Mouse (Mus musculus) c-Kit-positive CD71-positive TER-119-positive erythroid progenitor cells, embryonic 14.5 days (primary cell): ENCODE measurements around the gene Milr1.
"Not testable (repeated sequence)": the region's sequence is repeated elsewhere in the genome, so short reads cannot be mapped to it uniquely, and the experiment has no call there.

Experiments used
- DNase-seq: peaks from one replicate; pipeline ENCODE4 v3.0.0-alpha.2; 2013; ENCODE audit warnings: low spot score

Milr1 gene

DNA sequence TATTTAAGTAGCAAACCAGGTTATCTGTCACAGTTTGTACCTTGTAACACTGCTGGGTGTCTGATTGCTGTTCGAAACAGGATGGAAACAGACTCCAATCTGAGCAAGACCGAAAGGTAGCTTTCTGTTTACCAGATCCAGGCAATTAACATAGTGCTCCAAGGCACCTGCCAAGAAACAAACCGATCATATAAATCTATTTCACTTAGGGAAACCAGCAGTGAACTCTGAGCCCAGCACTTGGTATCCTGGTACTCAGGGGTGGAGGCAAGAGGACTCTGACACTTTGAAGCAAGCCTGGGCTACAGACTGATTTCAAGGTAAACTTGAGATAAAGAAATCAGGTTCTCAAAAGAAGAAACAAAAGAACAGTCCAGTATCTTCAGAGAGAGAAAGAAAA, 26.4 kb downstream of the Milr1 start:
- no peak for DNase-seq

DNA sequence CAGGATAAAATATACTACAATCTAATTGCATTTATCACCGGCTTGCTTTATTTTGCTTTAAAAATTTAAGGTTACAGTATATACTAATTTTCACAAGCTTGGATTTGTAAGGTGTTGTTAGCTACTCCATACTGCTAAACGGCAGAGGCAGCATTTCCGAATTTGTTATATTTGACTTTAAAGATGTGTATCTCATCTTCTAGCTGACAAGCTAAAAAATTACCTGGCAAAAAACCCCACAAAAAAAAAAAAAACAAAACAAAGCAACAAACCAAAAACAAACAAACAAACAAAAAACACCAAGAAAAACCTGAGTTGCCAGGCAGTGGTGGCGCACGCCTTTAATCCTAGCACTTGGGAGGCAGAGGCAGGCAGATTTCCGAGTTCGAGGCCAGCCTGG, 27.1 kb downstream of the Milr1 start:
- DNase-seq = no peak

DNA sequence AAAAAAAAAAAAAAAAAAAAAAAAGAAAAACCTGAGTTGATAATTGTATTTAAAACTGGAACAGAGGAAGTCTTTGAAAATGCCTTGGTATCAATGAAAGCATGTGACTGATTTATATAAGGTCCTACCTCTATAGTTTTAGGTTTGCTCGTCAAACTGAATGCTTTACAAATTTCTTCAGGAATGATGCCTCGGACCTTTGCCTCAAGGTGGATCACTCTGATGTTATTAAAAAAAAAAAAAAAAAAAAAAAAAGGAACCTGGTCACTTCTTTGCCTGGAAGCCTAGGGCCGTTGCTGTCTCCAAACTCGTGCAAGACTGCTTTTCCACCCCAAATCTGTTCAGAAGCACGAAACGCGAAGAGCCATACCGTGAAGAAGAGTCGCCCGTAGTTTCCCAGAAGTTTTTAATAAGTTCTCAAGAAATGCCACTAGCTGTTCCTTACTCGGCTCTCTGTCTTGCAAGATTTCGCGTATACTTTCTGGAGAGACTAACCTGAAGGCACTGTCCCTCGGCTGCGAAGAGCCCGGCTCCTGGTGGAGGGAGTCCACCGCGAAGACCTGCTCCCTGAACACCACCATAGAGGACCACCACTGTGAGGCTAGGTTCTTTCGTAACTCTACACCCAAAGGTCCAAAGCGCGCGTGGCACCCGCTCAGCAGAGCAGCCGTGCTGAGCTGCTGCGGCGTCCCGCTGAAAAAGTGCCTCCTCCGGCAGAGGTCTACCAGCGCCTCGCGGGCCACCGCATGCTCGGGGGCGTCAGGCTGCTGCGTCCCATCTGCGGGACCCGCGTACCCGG, 27.8 kb downstream of the Milr1 start:
- peak; percentile 52 for DNase-seq

DNA sequence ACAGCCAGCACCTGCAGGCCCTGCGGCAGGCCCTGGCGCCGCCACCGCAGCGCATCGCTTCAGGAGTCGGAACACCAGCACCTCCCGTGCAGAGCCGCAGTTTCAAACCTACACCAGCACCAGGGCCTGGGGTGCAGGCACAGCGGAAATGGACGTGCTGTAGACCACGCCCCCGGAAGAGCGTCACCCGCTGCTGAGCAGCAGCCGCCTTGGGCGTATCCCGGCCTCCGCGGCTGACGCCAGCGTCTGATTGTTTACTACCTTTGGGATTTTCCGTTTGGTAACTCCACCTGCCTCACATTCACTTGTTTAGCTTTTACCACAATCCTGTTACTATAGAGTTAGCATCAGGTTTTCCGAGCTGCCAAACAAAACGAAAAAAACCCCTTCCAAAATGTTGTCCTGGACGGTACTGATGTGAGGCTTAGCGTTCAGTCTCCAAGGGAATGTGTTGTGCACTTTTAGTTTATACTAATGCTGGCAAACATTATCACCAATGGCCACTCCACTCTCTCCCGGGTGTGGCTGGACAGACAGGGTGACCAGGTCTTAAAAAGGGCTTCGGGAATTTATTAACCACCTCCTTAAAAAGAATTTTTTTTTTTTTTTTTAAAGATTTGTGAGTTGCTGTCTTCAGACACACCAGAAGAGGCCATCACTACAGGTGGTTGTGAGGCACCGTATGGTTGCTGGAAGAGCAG, 28.5 kb downstream of the Milr1 start, which contains the start of gene Polg2:
Polg2 (minus strand) TSS at position 150 of the 701 bp plus-strand sequence.
- peak; percentile 90 for DNase-seq

DNA sequence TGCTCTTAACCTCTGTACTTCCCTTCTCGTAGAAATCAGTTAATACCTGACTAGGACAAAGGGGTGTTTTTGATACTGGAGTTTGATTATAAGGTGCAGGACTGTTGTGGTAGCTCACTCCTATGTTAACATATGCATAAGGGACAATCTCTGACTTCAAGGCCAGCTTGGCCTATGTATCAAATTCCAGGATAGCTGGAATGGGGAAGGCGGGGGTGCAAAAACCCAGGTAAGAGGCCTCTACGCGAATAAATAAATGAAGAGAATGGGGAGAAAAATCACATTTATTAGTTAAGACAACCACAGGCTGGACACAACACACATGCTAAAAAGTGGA, 29.0 kb downstream of the Milr1 start:
- DNase-seq = no peak

DNA sequence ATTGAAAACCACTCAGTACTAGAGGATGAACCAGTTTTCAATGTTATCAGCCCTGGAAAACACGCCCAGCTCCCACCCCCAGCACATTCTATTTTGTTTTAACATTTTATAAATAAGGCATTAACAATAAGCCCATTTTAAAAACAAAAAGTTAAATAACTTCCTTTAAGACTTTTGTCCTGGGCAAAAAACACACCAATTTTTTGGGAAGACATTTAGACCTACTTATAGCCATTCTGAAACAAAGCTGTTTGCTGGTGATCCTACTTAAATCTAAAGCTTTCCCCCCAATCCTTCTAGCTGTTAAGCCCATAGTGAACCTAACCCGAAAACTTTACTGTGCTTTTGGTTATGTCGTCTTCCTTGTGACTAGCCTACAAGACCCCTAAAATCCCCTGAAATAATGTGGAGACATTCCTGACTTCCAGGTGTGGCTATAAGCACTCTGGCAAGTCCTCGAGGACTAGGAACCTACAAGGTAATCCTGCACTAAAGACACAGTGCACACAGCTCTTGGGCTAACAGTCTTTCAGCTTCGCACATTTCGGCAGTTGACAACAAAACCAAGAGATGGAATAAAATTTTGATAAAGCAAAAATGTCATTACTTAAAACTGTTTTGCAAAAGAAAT, 29.7 kb downstream of the Milr1 start:
- no peak for DNase-seq

- not testable (repeated sequence) for DNase-seq
Measured at GRCm38 (mm10) chr11:106782271-106782670, 31.2 kb downstream of the Milr1 start.

DNA sequence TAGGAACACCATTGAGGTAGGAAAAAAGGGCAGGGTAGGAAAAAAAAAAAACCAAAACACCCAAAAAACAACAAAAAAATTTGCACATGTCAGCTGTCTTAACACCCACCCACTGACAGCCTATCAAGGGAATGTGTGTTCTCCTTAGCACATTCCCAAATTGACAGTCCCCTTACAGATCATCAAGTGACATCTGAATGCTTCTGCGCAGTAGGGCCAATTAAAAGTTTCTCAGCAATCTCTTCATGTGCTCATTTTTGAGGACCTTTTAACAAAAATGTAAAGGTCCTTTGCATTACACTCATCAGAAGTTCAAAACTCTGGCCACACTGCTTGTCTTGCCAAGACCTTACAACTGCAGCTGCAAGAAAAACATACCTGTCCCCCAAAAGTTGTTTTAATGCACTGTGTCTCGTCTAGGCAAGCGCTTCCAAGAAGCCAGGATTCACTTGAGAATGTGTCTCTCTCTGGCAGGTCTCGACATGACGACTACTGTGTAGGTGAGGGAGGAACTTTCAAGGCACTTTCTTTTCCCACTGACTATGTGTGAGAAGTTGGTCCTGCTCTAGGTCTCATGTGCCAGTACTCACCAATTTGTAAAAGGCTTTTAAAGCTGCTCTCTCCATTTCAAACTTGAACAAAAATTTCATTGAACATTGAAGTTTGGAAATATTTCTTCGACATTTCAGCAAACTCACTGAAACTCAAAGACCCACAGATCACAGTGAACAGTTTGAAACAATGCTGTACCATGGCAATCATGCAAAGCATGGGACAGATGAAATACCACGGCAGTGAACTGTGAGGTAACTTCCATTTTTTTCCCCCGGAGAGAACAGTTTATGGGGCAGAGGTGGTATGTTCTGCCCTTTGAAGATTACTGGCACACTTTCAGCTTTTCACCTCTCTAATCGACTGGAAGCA, 32.1 kb downstream of the Milr1 start:
- DNase-seq = no peak

DNA sequence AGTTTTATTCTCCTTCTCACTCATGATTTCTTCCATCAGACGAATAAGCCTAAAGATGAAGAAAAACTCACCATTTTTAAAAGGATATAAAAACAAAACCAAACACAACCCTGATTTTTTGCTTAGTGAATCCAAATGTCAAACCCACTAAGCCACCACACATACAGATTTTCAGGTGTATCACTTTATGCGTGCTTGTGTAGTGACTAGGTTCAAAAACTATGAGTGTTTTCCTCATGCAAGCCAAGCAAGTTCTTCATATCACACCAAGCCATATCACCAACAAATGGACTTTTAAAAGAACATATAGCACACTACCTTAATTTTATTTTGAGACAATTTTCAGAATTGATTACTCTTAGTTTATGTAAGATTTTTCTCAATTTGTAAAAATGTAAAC, 33.5 kb downstream of the Milr1 start:
- DNase-seq = no peak

DNA sequence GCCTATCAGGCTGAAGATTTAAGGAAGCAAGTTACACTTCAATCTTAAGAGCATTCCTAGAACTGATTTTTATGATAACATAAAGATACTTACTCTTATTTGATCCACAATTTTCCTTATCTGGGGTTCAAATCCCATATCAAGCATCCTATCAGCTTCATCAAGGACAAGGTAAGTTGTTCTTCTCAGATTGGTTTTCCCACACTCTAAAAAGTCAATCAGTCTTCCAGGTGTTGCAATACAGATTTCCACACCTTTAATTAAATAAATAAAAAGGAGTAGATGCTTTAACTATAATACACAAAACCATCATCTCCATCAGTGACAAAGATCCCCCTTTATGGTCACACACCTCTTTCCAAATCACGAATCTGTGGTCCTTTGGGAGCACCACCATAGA, 34.0 kb downstream of the Milr1 start:
- DNase-seq = no peak

- peak; percentile 82 for DNase-seq
Measured at GRCm38 (mm10) chr11:106787131-106788025, 36.4 kb downstream of the Milr1 start.

GRCm38 (mm10) chr11:106788026-106788774, 37.2 kb downstream of the Milr1 start:
- peak; percentile 96 for DNase-seq

DNA sequence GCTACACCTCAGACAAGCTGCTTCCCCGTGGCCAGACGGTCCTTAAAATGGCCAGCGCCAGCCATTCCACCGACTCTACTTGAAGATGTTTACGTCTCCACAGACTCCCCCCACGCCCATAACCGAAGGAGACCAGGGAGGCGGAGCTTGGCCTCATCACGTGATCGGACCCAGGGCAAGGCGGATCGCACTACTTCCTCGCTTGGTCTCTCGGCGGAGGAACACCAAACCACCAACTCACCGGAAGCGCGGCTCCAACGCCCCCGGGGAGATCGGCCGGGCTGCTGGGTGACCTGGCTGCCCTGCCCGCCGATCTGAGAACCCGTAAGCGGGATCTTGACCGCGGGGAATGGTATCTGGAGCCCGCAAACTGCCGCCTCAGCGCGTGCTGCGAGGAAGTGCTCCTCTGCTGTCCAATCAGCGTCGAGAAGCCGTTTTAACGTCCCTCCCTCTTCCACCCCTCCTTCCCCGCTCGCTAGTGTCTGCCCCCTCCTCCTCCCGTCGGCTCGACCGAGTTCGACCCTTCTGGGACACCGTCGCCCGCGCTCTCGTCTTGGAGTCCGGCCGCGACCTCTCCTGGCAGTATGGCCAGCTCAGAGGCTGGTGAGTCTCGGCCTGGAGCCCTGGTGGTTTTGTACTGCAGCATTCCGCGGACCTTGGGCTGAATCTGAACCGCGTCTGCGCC, 37.9 kb downstream of the Milr1 start, which contains the start of the genes Ddx5 and Cep95:
Ddx5 (minus strand) TSS at position 411 of the 685 bp plus-strand sequence.
Cep95 (plus strand) TSS at position 478 of the 685 bp plus-strand sequence.
- peak; percentile 97 for DNase-seq

DNA sequence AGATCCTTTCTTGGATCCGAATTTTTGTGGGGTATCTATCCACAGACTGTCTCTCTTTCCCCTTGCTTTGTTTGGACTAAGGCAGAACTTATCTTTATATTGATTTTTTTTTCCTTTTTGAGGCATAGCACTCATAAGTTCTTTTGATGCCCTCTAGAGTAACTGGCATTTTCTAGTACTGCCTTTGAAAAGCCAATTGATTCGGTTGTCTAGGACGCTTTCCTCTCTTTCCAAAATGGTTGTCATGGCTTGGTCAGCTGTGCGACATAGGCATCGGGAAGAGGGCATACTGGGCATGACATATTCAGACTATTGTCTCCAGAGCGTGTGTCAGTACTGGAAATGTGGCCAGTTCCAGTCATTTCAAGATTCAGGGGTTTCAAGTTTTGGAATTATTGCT, 38.6 kb downstream of the Milr1 start:
- DNase-seq = peak; percentile 37

- DNase-seq = no peak
Measured at GRCm38 (mm10) chr11:106793846-106794245, 42.8 kb downstream of the Milr1 start.

- no peak for DNase-seq
Measured at GRCm38 (mm10) chr11:106795679-106796078, 44.7 kb downstream of the Milr1 start.

DNA sequence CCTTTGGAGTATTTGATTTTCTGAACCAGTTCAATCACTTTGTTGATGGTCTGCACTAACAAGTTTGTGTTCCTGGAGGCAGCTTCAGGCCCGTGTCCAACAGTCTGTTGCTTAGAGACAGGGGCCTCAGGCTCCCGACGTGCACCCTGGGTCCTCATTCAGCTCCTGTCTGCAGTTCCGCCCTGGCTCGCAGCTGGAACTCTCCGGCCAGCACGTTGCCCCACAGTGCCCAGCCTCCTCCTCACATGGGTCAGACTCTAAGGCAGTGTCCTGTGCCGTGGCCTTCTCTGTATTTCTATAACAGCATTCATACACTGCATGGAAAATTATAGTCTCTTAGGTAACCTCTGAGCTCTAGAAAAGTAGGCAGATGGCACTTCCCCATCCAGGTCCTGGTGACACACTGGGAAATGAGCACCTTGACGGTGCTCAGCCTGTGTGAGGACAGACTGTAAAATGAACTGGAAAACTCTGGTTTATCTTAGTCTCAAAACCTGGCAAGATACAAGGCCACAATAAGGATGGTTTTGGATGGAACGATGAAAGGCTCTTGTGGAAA, 51.1 kb downstream of the Milr1 start:
- DNase-seq = no peak

- not testable (repeated sequence) for DNase-seq
Measured at GRCm38 (mm10) chr11:106807442-106807841, 56.4 kb downstream of the Milr1 start.
